Mouse (Mus musculus) left cerebral cortex, adult 2 months (tissue): ENCODE results near the gene Cxcl9. TPM values are rescaled to one million over a fixed set of nuclear protein-coding genes. Genes with fewer than 3 reads are reported as not detected.

Experiments used
- DNase-seq, 2 experiments: peaks; one replicate each; pipeline ENCODE4 v3.0.0; 2021 to 2022; ENCODE audit warnings: low spot score in 2 of 2, mixed read lengths in 1 of 2; ENCODE audit errors: extremely low spot score in 1 of 2
- H3K27ac ChIP-seq: fragments of 200-600 bp; 2 replicates; pipeline ENCODE4 v1.8.1; 2022
- H3K4me3 ChIP-seq: fragments of 200-600 bp; 2 replicates; pipeline ENCODE4 v1.8.1; 2022
- CTCF ChIP-seq: fragments of 200-600 bp; IDR thresholded peaks from 2 replicates; pipeline ENCODE4 v1.8.1; 2022; ENCODE audit warnings: antibody characterized with exemption, mild to moderate bottlenecking, moderate library complexity
- intact Hi-C: fragments of 180-260 bp; cut with DNase I; formaldehyde crosslinking; loops from one replicate; pipeline ENCODE4 v1.15.1; 2025
- total RNA-seq, 2 experiments: library from RNA; stranded (reverse); gene quantifications; 2 replicates each; pipeline ENCODE4 v1.2.3; 2021

Gene Cxcl9
- total RNA-seq, 2 experiments from 2014 or later, result not detected

- DNase-seq, result no peak
- H3K27ac ChIP-seq, result no peak within 1 kb of the TSS; the same call in 1 of the 2 replicates
- intact Hi-C loops, result no loop called here
- TF ChIP-seq CTCF, result no peak
- peak within 1 kb of the TSS; percentile 32 for H3K4me3 ChIP-seq
These were observed 3.9 kb upstream of the Cxcl9 start, which contains the start of gene Art3 for GRCm38 (mm10) chr5:92331635-92332338. TSS of gene Art3 (plus strand) at chr5:92331827.

- TF ChIP-seq CTCF, result no peak
- H3K4me3 ChIP-seq, result no peak overlapping the region
- H3K27ac ChIP-seq, result no peak overlapping the region
- intact Hi-C loops, result no loop called here
- no peak for DNase-seq
These were observed 3.2 kb upstream of the Cxcl9 start for GRCm38 (mm10) chr5:92331122-92331521.

- Histone ChIP-seq H3K27ac (no peak overlapping the region), H3K4me3 (no peak overlapping the region)
- no peak for DNase-seq
- TF ChIP-seq CTCF, result no peak
- intact Hi-C loops, result no loop called here
These were observed 512 bp downstream of the Cxcl9 start for GRCm38 (mm10) chr5:92327367-92327766.

GRCm38 (mm10) chr5:92323264-92323663 is 4.6 kb downstream of the Cxcl9 start:
- no peak for DNase-seq
- no peak for TF ChIP-seq CTCF
- Histone ChIP-seq H3K27ac (no peak overlapping the region), H3K4me3 (no peak overlapping the region)
- intact Hi-C loops, result no loop called here

- no peak for DNase-seq
- intact Hi-C loops, result no loop called here
- Histone ChIP-seq H3K27ac (no peak overlapping the region), H3K4me3 (no peak overlapping the region)
- TF ChIP-seq CTCF, result no peak
These were observed 5.3 kb downstream of the Cxcl9 start for GRCm38 (mm10) chr5:92322612-92323011.

- Histone ChIP-seq H3K27ac (no peak overlapping the region), H3K4me3 (no peak overlapping the region)
- intact Hi-C loops, result no loop called here
- no peak for TF ChIP-seq CTCF
- no peak for DNase-seq
These were observed 6.1 kb downstream of the Cxcl9 start for GRCm38 (mm10) chr5:92321631-92322400.

- Histone ChIP-seq H3K4me3 (no peak overlapping the region), H3K27ac (no peak overlapping the region)
- intact Hi-C loops, result no loop called here
- no peak for DNase-seq
- no peak for TF ChIP-seq CTCF
These were observed 9.3 kb downstream of the Cxcl9 start for GRCm38 (mm10) chr5:92318596-92318995.

GRCm38 (mm10) chr5:92318119-92318518 is 9.8 kb downstream of the Cxcl9 start:
- no peak for TF ChIP-seq CTCF
- DNase-seq, result no peak
- no peak overlapping the region for H3K4me3 ChIP-seq
- no peak overlapping the region for H3K27ac ChIP-seq
- intact Hi-C loops, result no loop called here

GRCm38 (mm10) chr5:92313776-92314175 is 14.1 kb downstream of the Cxcl9 start:
- H3K27ac ChIP-seq, result no peak overlapping the region
- DNase-seq, result no peak
- intact Hi-C loops, result no loop called here
- no peak overlapping the region for H3K4me3 ChIP-seq
- TF ChIP-seq CTCF, result no peak

GRCm38 (mm10) chr5:92312046-92312715 is 15.7 kb downstream of the Cxcl9 start:
- intact Hi-C loops, result loop anchor here (1.0 kb wide), 1 partner anchor 69 kb away; no protein-coding TSS in a partner anchor
- Histone ChIP-seq H3K27ac (no peak overlapping the region), H3K4me3 (no peak overlapping the region)
- peak; percentile 82 to 84 for DNase-seq
- TF ChIP-seq CTCF, result peak; percentile 87

GRCm38 (mm10) chr5:92309681-92310511 is 18.0 kb downstream of the Cxcl9 start, which contains the start of gene Sdad1:
TSS of gene Sdad1 (minus strand) at chr5:92310479.
- peak within 1 kb of the TSS; percentile 74 for H3K27ac ChIP-seq
- peak within 1 kb of the TSS; percentile 84 for H3K4me3 ChIP-seq
- TF ChIP-seq CTCF, result peak; percentile 72
- intact Hi-C loops, result loop anchor here (2.0 to 10.0 kb wide), 2 partner anchors 31 to 245 kb away; partner anchors contain the start of gene Naaa
- peak; percentile 95 for DNase-seq
